Mouse (Mus musculus) lung, adult 2 months (tissue): ENCODE results near the gene Acyp1. TPM values are rescaled to one million over a fixed set of nuclear protein-coding genes. Genes with fewer than 3 reads are reported as not detected.
A peak's percentile ranks its signal among the peaks of the same experiment; 100 is the strongest.

ENCODE experiments used
- DNase-seq: peaks from one replicate; pipeline ENCODE4 v3.0.0; 2022
- H3K4me1 ChIP-seq: fragments of 200-500 bp; 2 replicates; pipeline ENCODE4 v1.6.1; 2011; ENCODE audit warnings: low read length; ENCODE audit not compliant: control insufficient read depth, insufficient read depth
- H3K4me3 ChIP-seq: fragments of 200-500 bp; replicated peaks from 2 replicates; pipeline ENCODE3; 2011; ENCODE audit warnings: low read depth, mild to moderate bottlenecking, control low read depth, low read length; ENCODE audit errors: extremely low read depth
- CTCF ChIP-seq: fragments of 200-500 bp; IDR thresholded peaks from 2 replicates; pipeline ENCODE4 v1.5.1; 2011; ENCODE audit warnings: mild to moderate bottlenecking, low read length, control low read depth; ENCODE audit not compliant: insufficient read depth
- POLR2A ChIP-seq: fragments of 200-500 bp; IDR thresholded peaks from 2 replicates; pipeline ENCODE4 v1.6.1; 2011; ENCODE audit warnings: low read depth, mild to moderate bottlenecking, control low read depth, low read length, borderline replicate concordance; ENCODE audit errors: extremely low read depth
- WGBS: fragments of 180-500 bp; shearing (Covaris S2); methylation state at CpG from one replicate; pipeline ENCODE4 v1.1.7; 2018; 5-methylcytosine and 5-hydroxymethylcytosine counted together
- polyA plus RNA-seq: library from polyadenylated mRNA; depleted of rRNA; stranded (reverse); fragments of >200 nt; gene quantifications from 2 replicates; pipeline ENCODE4 v1.2.3, GENCODE M21; 2012

Gene Acyp1
- polyA plus RNA-seq, 1 experiment, result 8.7 TPM

GRCm38 (mm10) chr12:85271843-85272206 lies 16.4 kb downstream of the Acyp1 start:
- TF ChIP-seq CTCF (no peak), POLR2A (no peak)
- no peaks in the 10 kb centered on the region for H3K4me1 ChIP-seq
- no peak overlapping the region for H3K4me3 ChIP-seq
- no peak for DNase-seq
- WGBS, result 53% methylated on average over 4 of the region's 4 CpGs

- Histone ChIP-seq H3K4me1 (no peaks in the 10 kb centered on the region), H3K4me3 (no peak overlapping the region)
- no peak for DNase-seq
- no peak for TF ChIP-seq POLR2A
- TF ChIP-seq CTCF, result no peak
- WGBS, result 68% methylated on average over 7 of the region's 7 CpGs
Measured at GRCm38 (mm10) chr12:85271132-85271842, 17.0 kb downstream of the Acyp1 start.

- 1% methylated on average over 35 of the region's 35 CpGs for WGBS
- H3K4me1 ChIP-seq, result no peaks in the 10 kb centered on the region
- TF ChIP-seq CTCF, result peak; percentile 11; the same call in 1 of the 2 replicates
- TF ChIP-seq POLR2A, result peak; percentile 64; the same call in 1 of the 2 replicates
- DNase-seq, result peak; percentile 83
- H3K4me3 ChIP-seq, result peak within 1 kb of the TSS; percentile 87
Measured at GRCm38 (mm10) chr12:85270319-85270718, 17.9 kb downstream of the Acyp1 start, which contains the start of gene Mlh3. Gene Mlh3 (minus strand): TSS chr12:85270599.

- no peak overlapping the region for H3K4me3 ChIP-seq
- DNase-seq, result no peak
- WGBS, result 46% methylated on average over 3 of the region's 3 CpGs
Measured at GRCm38 (mm10) chr12:85269821-85270220, 18.4 kb downstream of the Acyp1 start.

GRCm38 (mm10) chr12:85266248-85266647 lies 22.0 kb downstream of the Acyp1 start:
- no peak for TF ChIP-seq CTCF
- TF ChIP-seq POLR2A, result no peak
- WGBS, result 92% methylated on average over 3 of the region's 3 CpGs
- no peak for DNase-seq
- H3K4me1 ChIP-seq, result no peaks in the 10 kb centered on the region
- H3K4me3 ChIP-seq, result no peak overlapping the region

More at GRCm38 (mm10) chr12:85269821-85270220, 18.4 kb downstream of the Acyp1 start:
- TF ChIP-seq POLR2A (no peak), CTCF (no peak)
- no peaks in the 10 kb centered on the region for H3K4me1 ChIP-seq

GRCm38 (mm10) chr12:85264940-85265339 lies 23.3 kb downstream of the Acyp1 start:
- 51% methylated on average over 7 of the region's 7 CpGs for WGBS

GRCm38 (mm10) chr12:85264531-85264930 lies 23.7 kb downstream of the Acyp1 start:
- Histone ChIP-seq H3K4me1 (no peaks in the 10 kb centered on the region), H3K4me3 (no peak overlapping the region)
- 74% methylated on average over 8 of the region's 8 CpGs for WGBS
- TF ChIP-seq POLR2A (no peak), CTCF (no peak)
- DNase-seq, result no peak

More at GRCm38 (mm10) chr12:85264940-85265339, 23.3 kb downstream of the Acyp1 start:
- TF ChIP-seq POLR2A (no peak), CTCF (no peak)
- Histone ChIP-seq H3K4me1 (no peaks in the 10 kb centered on the region), H3K4me3 (no peak overlapping the region)
- no peak for DNase-seq

- no peaks in the 10 kb centered on the region for H3K4me1 ChIP-seq
- WGBS, result 83% methylated on average over 5 of the region's 5 CpGs
- H3K4me3 ChIP-seq, result no peak overlapping the region
- TF ChIP-seq POLR2A (no peak), CTCF (no peak)
- DNase-seq, result no peak
Measured at GRCm38 (mm10) chr12:85263190-85263589, 25.0 kb downstream of the Acyp1 start.

- 59% methylated on average over 10 of the region's 10 CpGs for WGBS
- TF ChIP-seq POLR2A (no peak), CTCF (no peak)
- no peak for DNase-seq
- H3K4me3 ChIP-seq, result no peak overlapping the region
- H3K4me1 ChIP-seq, result no peaks in the 10 kb centered on the region; the same call in 1 of the 2 replicates
Measured at GRCm38 (mm10) chr12:85262489-85262888, 25.7 kb downstream of the Acyp1 start.

GRCm38 (mm10) chr12:85257008-85257639 lies 31.1 kb downstream of the Acyp1 start:
- TF ChIP-seq POLR2A (no peak), CTCF (no peak)
- 53% methylated on average over 7 of the region's 7 CpGs for WGBS
- H3K4me1 ChIP-seq, result peaks cover 13% of the 10 kb centered on the region
- DNase-seq, result no peak
- H3K4me3 ChIP-seq, result no peak overlapping the region
